Mouse (Mus musculus): Measurements from ENCODE around the gene AB124611. TPM values are rescaled to one million over a fixed set of nuclear protein-coding genes. Genes with fewer than 3 reads are reported as not detected.
"Not testable (repeated sequence)": the region's sequence is repeated elsewhere in the genome, so short reads cannot be mapped to it uniquely, and the experiment has no call there.

AB124611 gene
- 13.6 and 14.2 TPM in 2 replicates for polyA plus RNA-seq (2015; fragmentation: Nextera tagmentation; extraction: Ambion mirVana)

- peak within 1 kb of the TSS; percentile 53 for H3K9ac ChIP-seq (replicated peaks)
- H3K9me3 ChIP-seq (ENCODE audit: low read length), result no peaks in the 10 kb centered on the region
- H3K4me3 ChIP-seq (ENCODE audit: low read depth, low read length), result peak within 1 kb of the TSS; percentile 48
- no peak for TF ChIP-seq CTCF (IDR thresholded peaks at IDR 0.05; ENCODE audit: low read depth)
- no peak for TF ChIP-seq EP300 (IDR thresholded peaks at IDR 0.05; ENCODE audit: low read depth)
- peaks cover 11% of the 10 kb centered on the region; the same call in 1 of the 2 replicates for H3K4me1 ChIP-seq (ENCODE audit: insufficient read depth)
- peaks cover 2% of the 10 kb centered on the region; the same call in 1 of the 2 replicates for H3K36me3 ChIP-seq (replicated peaks; ENCODE audit: insufficient read depth, low read length)
- ATAC-seq (peak; percentile 57), DNase-seq (peak; percentile 59)
- peak within 1 kb of the TSS; percentile 45 for H3K4me2 ChIP-seq (ENCODE audit: low read depth, low read length)
- H3K27me3 ChIP-seq (ENCODE audit: insufficient read depth, low read length), result no peaks in the 10 kb centered on the region
- peak within 1 kb of the TSS; percentile 91 for H3K27ac ChIP-seq (ENCODE audit: low read depth)
- 32% methylated on average over 14 of the region's 14 CpGs for WGBS (ENCODE audit: insufficient replicate concordance)
Observed at GRCm38 (mm10) chr9:21525937-21526633, at the start of gene AB124611. TSS of gene AB124611 (plus strand) at chr9:21526176.

DNA sequence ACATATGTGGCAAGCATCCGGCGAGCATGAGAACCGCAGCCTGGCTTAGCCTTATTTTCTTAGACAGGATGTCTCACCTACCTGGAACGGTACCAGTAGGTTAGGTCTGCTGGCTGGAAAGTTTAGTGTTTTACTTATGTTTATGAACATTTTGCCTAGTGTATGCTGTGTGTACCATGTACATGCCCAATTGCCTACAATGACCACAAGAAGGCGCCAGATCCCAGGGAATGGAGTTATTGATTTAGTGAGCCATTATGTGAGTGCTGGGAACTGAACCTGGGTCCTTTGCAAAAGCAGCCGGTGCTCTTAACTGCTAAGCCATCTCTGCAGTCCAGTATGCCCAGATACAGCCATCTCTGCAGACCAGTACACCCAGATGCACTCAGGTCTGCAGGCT lies 48.3 kb upstream of the AB124611 start:
- H3K4me3 ChIP-seq (ENCODE audit: low read depth, low read length), result no peak overlapping the region
- no peak overlapping the region for H3K4me2 ChIP-seq (ENCODE audit: low read depth, low read length)
- TF ChIP-seq EP300 (IDR thresholded peaks at IDR 0.05; ENCODE audit: low read depth), result no peak
- TF ChIP-seq CTCF (IDR thresholded peaks at IDR 0.05; ENCODE audit: low read depth), result peak; percentile 48
- ATAC-seq, result no peak
- 98% methylated on average over 6 of the region's 6 CpGs for WGBS (ENCODE audit: insufficient replicate concordance)
- no peaks in the 10 kb centered on the region; the same call in 1 of the 2 replicates for H3K9me3 ChIP-seq (ENCODE audit: low read length)
- DNase-seq, result no peak
- H3K4me1 ChIP-seq (ENCODE audit: insufficient read depth), result no peaks in the 10 kb centered on the region
- H3K27ac ChIP-seq (ENCODE audit: low read depth), result no peak overlapping the region
- H3K9ac ChIP-seq (replicated peaks), result no peak overlapping the region
- no peaks in the 10 kb centered on the region for H3K27me3 ChIP-seq (ENCODE audit: insufficient read depth, low read length)
- peaks cover 92% of the 10 kb centered on the region for H3K36me3 ChIP-seq (replicated peaks; ENCODE audit: insufficient read depth, low read length)

GRCm38 (mm10) chr9:21484065-21484464 lies 41.9 kb upstream of the AB124611 start:
- H3K4me2 ChIP-seq (ENCODE audit: low read depth, low read length), result no peak overlapping the region
- no peak overlapping the region for H3K4me3 ChIP-seq (ENCODE audit: low read depth, low read length)
- H3K4me1 ChIP-seq (ENCODE audit: insufficient read depth), result no peaks in the 10 kb centered on the region
- no peak overlapping the region for H3K27ac ChIP-seq (ENCODE audit: low read depth)
- H3K36me3 ChIP-seq (replicated peaks; ENCODE audit: insufficient read depth, low read length), result peaks cover 76% of the 10 kb centered on the region
- no peaks in the 10 kb centered on the region for H3K9me3 ChIP-seq (ENCODE audit: low read length)
- 89% methylated on average over 4 of the region's 4 CpGs for WGBS (ENCODE audit: insufficient replicate concordance)
- H3K9ac ChIP-seq (replicated peaks), result no peak overlapping the region
- ATAC-seq (no peak), DNase-seq (no peak)
- TF ChIP-seq CTCF (IDR thresholded peaks at IDR 0.05; ENCODE audit: low read depth) (no peak), EP300 (IDR thresholded peaks at IDR 0.05; ENCODE audit: low read depth) (no peak)
- H3K27me3 ChIP-seq (ENCODE audit: insufficient read depth, low read length), result no peaks in the 10 kb centered on the region

DNA sequence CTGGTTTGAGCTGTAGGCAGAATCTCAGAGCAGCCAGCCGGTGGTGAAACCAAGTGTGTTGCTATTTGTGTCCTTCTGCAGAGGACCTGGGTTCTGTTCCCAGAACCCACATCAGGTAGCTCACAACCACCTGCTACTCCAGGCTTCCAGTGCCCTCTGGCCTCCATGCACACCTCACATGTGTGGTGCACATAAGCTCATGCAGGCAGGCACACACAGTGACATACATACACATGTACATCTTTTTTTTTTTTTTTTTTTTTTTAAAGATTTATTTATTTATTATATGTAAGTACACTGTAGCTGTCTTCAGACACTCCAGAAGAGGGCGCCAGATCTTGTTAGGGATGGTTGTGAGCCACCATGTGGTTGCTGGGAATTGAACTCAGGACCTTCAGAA lies 37.7 kb upstream of the AB124611 start:
- H3K4me1 ChIP-seq (ENCODE audit: insufficient read depth); H3K9ac ChIP-seq (replicated peaks); H3K27ac ChIP-seq (ENCODE audit: low read depth); H3K9me3 ChIP-seq (ENCODE audit: low read length); H3K4me3 ChIP-seq (ENCODE audit: low read depth, low read length); DNase-seq; ATAC-seq; H3K27me3 ChIP-seq (ENCODE audit: insufficient read depth, low read length); H3K4me2 ChIP-seq (ENCODE audit: low read depth, low read length): not testable (repeated sequence)
- WGBS (ENCODE audit: insufficient replicate concordance), result 100% methylated on average over 1 of the region's 2 CpGs
- peaks cover 64% of the 10 kb centered on the region for H3K36me3 ChIP-seq (replicated peaks; ENCODE audit: insufficient read depth, low read length)

- Histone ChIP-seq H3K4me3 (ENCODE audit: low read depth, low read length) (no peak overlapping the region), H3K36me3 (replicated peaks; ENCODE audit: insufficient read depth, low read length) (peaks cover 57% of the 10 kb centered on the region), H3K27ac (ENCODE audit: low read depth) (no peak overlapping the region), H3K4me1 (ENCODE audit: insufficient read depth) (no peaks in the 10 kb centered on the region), H3K9ac (replicated peaks) (no peak overlapping the region), H3K27me3 (ENCODE audit: insufficient read depth, low read length) (no peaks in the 10 kb centered on the region), H3K4me2 (ENCODE audit: low read depth, low read length) (no peak overlapping the region), H3K9me3 (ENCODE audit: low read length) (no peaks in the 10 kb centered on the region)
- WGBS (ENCODE audit: insufficient replicate concordance), result 96% methylated on average over 9 of the region's 9 CpGs
- DNase-seq, result no peak
- TF ChIP-seq EP300 (IDR thresholded peaks at IDR 0.05; ENCODE audit: low read depth) (no peak), CTCF (IDR thresholded peaks at IDR 0.05; ENCODE audit: low read depth) (no peak)
- ATAC-seq, result no peak
Observed at GRCm38 (mm10) chr9:21490696-21491095, 35.3 kb upstream of the AB124611 start.

DNA sequence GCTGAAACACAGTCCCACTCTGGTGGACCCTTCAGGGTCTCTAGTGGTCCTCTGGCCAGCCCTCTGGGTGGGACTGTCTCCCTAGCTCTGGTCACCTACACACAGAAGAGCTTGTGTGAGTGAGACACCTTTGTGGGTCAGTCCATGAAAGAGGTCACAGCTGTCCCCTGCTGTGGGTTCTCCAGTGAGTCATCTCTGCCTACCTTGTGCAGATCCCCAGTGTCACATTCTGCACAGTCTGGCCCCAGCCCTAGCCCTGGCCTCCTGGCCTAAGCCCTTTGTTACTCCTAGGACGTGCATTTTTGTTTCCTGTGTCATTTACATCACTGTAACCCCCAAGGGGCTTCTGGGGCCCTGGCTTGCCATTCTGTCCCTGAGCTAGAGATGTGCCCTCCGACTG lies 32.1 kb upstream of the AB124611 start:
- 84% methylated on average over 2 of the region's 2 CpGs for WGBS (ENCODE audit: insufficient replicate concordance)
- DNase-seq (no peak), ATAC-seq (no peak)
- Histone ChIP-seq H3K27ac (ENCODE audit: low read depth) (no peak overlapping the region), H3K36me3 (replicated peaks; ENCODE audit: insufficient read depth, low read length) (peaks cover 58% of the 10 kb centered on the region), H3K4me1 (ENCODE audit: insufficient read depth) (no peaks in the 10 kb centered on the region), H3K4me2 (ENCODE audit: low read depth, low read length) (no peak overlapping the region), H3K9ac (replicated peaks) (no peak overlapping the region), H3K27me3 (ENCODE audit: insufficient read depth, low read length) (no peaks in the 10 kb centered on the region), H3K9me3 (ENCODE audit: low read length) (no peaks in the 10 kb centered on the region), H3K4me3 (ENCODE audit: low read depth, low read length) (no peak overlapping the region)
- no peak for TF ChIP-seq EP300 (IDR thresholded peaks at IDR 0.05; ENCODE audit: low read depth)
- no peak for TF ChIP-seq CTCF (IDR thresholded peaks at IDR 0.05; ENCODE audit: low read depth)
